Mouse (Mus musculus): ENCODE measurements around the gene Gp1ba. TPM values are rescaled to one million over a fixed set of nuclear protein-coding genes. Genes with fewer than 3 reads are reported as not detected.

The Gp1ba gene
- polyA plus RNA-seq, 1 experiment = 0.19 TPM

DNA sequence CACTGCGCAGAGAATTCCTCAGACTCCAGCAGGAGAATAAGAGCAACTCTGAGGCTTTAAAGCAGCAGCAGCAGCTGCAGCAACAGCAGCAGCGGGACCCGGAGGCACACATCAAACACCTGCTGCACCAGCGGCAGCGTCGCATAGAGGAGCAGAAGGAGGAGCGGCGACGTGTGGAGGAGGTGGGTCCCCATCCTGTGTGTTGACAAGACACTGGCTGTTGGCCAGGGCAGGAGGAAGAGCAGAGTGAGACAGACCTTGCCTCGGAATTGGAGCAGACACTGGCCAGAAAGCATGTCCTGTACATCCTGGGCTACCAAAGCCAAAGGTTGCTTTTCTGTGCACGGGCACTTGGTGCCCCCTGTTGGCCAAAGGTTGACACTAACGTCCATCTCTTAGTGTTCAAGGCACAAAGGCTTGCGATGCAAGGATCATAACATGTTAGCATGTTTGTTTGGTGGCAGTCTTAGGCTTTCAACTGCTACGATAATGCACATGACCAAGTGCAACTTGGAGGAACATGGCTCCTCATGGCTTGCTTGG, 33.8 kb upstream of the Gp1ba start:
- Histone ChIP-seq H3K4me1 (ENCODE audit: control insufficient read depth, insufficient read depth, low read length) (no peaks in the 10 kb centered on the region), H3K27ac (ENCODE audit: control insufficient read depth, insufficient read depth, low read depth, low read length) (no peak overlapping the region), H3K36me3 (ENCODE audit: control insufficient read depth, insufficient read depth, low read length) (no peaks in the 10 kb centered on the region; the same call in 1 of the 2 replicates), H3K4me3 (ENCODE audit: control insufficient read depth, low read depth, low read length) (no peak overlapping the region), H3K27me3 (ENCODE audit: control insufficient read depth, insufficient read depth, low read length) (no peaks in the 10 kb centered on the region)
- peak; percentile 73; the same call in 1 of the 2 replicates for TF ChIP-seq CTCF (IDR thresholded peaks at IDR 0.05; ENCODE audit: control insufficient read depth, insufficient read depth, insufficient replicate concordance, low read depth, low read length)
- no peak for TF ChIP-seq POLR2A (IDR thresholded peaks at IDR 0.05; ENCODE audit: control insufficient read depth, low read depth, low read length)

DNA sequence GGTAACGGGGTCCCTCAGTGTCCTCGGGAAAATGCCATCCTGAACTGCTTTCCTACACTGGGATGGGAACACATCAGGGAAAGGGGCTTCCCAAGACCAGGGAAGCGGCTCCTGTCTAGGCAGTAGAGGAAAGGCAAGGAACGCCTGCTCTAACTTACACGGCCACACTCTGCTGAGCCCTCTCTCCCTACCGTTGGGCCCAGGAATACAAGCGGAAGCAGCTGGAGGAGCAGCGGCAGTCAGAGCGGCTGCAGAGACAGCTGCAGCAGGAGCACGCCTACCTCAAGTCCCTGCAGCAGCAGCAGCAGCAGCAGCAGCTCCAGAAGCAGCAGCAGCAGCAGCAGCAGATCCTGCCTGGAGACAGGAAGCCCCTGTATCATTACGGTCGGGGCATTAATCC, 32.2 kb upstream of the Gp1ba start:
- no peaks in the 10 kb centered on the region; the same call in 1 of the 2 replicates for H3K36me3 ChIP-seq (ENCODE audit: control insufficient read depth, insufficient read depth, low read length)
- H3K4me3 ChIP-seq (ENCODE audit: control insufficient read depth, low read depth, low read length) = no peak overlapping the region
- no peaks in the 10 kb centered on the region for H3K27me3 ChIP-seq (ENCODE audit: control insufficient read depth, insufficient read depth, low read length)
- no peak overlapping the region for H3K27ac ChIP-seq (ENCODE audit: control insufficient read depth, insufficient read depth, low read depth, low read length)
- TF ChIP-seq POLR2A (IDR thresholded peaks at IDR 0.05; ENCODE audit: control insufficient read depth, low read depth, low read length) (no peak), CTCF (IDR thresholded peaks at IDR 0.05; ENCODE audit: control insufficient read depth, insufficient read depth, insufficient replicate concordance, low read depth, low read length) (no peak)
- no peaks in the 10 kb centered on the region for H3K4me1 ChIP-seq (ENCODE audit: control insufficient read depth, insufficient read depth, low read length)

DNA sequence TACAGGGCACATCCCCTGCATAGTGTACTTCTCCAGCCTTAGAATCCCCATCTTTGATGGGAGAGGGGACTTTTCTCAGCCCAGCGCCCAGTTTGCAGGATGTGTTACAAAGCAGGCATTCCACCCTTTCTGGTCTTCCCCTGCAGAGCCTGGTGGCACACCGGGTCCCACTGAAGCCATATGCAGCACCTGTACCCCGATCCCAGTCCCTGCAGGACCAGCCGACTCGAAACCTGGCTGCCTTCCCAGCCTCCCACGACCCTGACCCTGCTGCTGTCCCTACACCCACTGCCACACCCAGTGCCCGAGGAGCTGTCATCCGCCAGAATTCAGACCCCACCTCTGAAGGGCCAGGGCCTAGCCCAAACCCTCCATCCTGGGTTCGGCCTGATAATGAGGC, 31.3 kb upstream of the Gp1ba start:
- Histone ChIP-seq H3K27me3 (ENCODE audit: control insufficient read depth, insufficient read depth, low read length) (no peaks in the 10 kb centered on the region), H3K4me3 (ENCODE audit: control insufficient read depth, low read depth, low read length) (no peak overlapping the region), H3K36me3 (ENCODE audit: control insufficient read depth, insufficient read depth, low read length) (no peaks in the 10 kb centered on the region; the same call in 1 of the 2 replicates), H3K4me1 (ENCODE audit: control insufficient read depth, insufficient read depth, low read length) (no peaks in the 10 kb centered on the region), H3K27ac (ENCODE audit: control insufficient read depth, insufficient read depth, low read depth, low read length) (no peak overlapping the region)
- TF ChIP-seq CTCF (IDR thresholded peaks at IDR 0.05; ENCODE audit: control insufficient read depth, insufficient read depth, insufficient replicate concordance, low read depth, low read length) = no peak
- no peak for TF ChIP-seq POLR2A (IDR thresholded peaks at IDR 0.05; ENCODE audit: control insufficient read depth, low read depth, low read length)

DNA sequence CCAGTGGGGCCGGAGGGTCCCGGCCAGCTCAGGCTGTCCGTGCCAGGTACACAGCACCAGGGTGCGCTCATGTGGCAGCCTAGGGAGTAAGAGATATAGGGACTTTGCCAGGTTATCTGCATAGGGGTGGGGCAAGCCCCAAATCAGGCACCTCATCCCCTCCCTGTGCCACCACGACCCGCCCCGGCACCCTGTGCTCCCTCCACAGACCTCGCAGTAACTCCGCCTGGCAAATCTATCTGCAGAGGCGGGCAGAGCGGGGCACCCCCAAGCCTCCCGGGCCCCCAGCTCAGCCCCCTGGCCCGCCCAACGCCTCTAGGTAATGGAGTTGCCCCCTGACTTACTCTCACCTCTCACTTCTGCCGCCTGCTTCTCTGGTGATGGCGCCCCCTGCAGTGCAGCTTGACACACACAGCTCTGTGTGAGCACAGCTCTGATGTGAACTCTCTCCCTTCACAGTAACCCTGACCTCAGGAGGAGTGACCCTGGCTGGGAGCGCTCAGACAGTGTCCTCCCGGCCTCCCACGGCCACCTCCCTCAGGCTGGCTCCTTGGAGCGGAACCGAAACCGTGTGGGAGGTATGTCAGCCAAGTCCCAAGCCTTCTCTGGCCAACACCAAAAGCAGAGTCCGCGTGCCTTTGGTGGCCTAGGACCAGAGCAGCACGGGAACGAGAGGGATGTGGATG, 30.4 kb upstream of the Gp1ba start:
- TF ChIP-seq POLR2A (IDR thresholded peaks at IDR 0.05; ENCODE audit: control insufficient read depth, low read depth, low read length) (no peak), CTCF (IDR thresholded peaks at IDR 0.05; ENCODE audit: control insufficient read depth, insufficient read depth, insufficient replicate concordance, low read depth, low read length) (peak; percentile 42; the same call in 1 of the 2 replicates)
- Histone ChIP-seq H3K4me1 (ENCODE audit: control insufficient read depth, insufficient read depth, low read length) (no peaks in the 10 kb centered on the region), H3K27ac (ENCODE audit: control insufficient read depth, insufficient read depth, low read depth, low read length) (no peak overlapping the region), H3K36me3 (ENCODE audit: control insufficient read depth, insufficient read depth, low read length) (no peaks in the 10 kb centered on the region; the same call in 1 of the 2 replicates), H3K4me3 (ENCODE audit: control insufficient read depth, low read depth, low read length) (no peak overlapping the region), H3K27me3 (ENCODE audit: control insufficient read depth, insufficient read depth, low read length) (no peaks in the 10 kb centered on the region)

DNA sequence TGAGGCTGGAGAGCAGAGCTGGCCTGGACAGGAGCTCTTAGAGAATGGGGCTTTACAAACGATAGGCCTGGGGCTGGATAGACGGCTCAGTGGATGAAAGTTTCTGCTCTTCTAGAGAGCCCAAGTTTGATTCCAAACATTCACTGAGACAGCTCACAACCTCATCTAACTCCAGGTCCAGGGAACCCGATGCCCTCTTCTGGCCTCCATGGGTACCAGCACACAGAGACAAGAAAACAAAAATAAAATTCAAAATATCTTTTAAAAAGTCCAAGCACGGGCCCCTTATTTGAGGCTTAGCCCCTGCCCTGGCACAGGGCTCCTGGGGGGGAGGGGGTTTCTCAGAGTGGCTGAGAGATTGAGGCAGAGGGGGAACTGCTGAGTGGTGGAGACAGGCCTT, 28.2 kb upstream of the Gp1ba start:
- Histone ChIP-seq H3K4me3 (ENCODE audit: control insufficient read depth, low read depth, low read length) (no peak overlapping the region), H3K27ac (ENCODE audit: control insufficient read depth, insufficient read depth, low read depth, low read length) (no peak overlapping the region), H3K27me3 (ENCODE audit: control insufficient read depth, insufficient read depth, low read length) (no peaks in the 10 kb centered on the region), H3K4me1 (ENCODE audit: control insufficient read depth, insufficient read depth, low read length) (peaks cover 7% of the 10 kb centered on the region), H3K36me3 (ENCODE audit: control insufficient read depth, insufficient read depth, low read length) (no peaks in the 10 kb centered on the region; the same call in 1 of the 2 replicates)
- TF ChIP-seq POLR2A (IDR thresholded peaks at IDR 0.05; ENCODE audit: control insufficient read depth, low read depth, low read length) = no peak
- TF ChIP-seq CTCF (IDR thresholded peaks at IDR 0.05; ENCODE audit: control insufficient read depth, insufficient read depth, insufficient replicate concordance, low read depth, low read length) = no peak

DNA sequence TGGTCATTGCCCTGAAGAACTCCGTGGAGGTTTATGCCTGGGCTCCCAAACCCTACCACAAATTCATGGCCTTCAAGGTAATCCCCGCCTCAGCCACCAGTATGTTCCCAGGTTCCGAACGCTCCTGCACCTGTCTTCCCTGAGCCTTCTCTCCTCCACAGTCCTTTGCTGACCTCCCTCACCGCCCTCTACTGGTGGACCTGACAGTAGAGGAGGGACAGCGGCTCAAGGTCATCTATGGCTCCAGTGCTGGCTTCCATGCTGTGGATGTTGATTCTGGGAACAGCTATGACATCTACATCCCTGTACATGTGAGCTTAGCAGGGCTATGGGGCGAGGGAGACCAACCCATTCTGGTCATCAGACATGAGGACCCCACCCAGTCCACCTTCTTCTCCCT, 26.4 kb upstream of the Gp1ba start:
- no peak for TF ChIP-seq CTCF (IDR thresholded peaks at IDR 0.05; ENCODE audit: control insufficient read depth, insufficient read depth, insufficient replicate concordance, low read depth, low read length)
- TF ChIP-seq POLR2A (IDR thresholded peaks at IDR 0.05; ENCODE audit: control insufficient read depth, low read depth, low read length) = no peak
- Histone ChIP-seq H3K36me3 (ENCODE audit: control insufficient read depth, insufficient read depth, low read length) (no peaks in the 10 kb centered on the region; the same call in 1 of the 2 replicates), H3K4me3 (ENCODE audit: control insufficient read depth, low read depth, low read length) (no peak overlapping the region; the same call in 1 of the 2 replicates), H3K4me1 (ENCODE audit: control insufficient read depth, insufficient read depth, low read length) (peaks cover 16% of the 10 kb centered on the region), H3K27me3 (ENCODE audit: control insufficient read depth, insufficient read depth, low read length) (no peaks in the 10 kb centered on the region), H3K27ac (ENCODE audit: control insufficient read depth, insufficient read depth, low read depth, low read length) (no peak overlapping the region)

DNA sequence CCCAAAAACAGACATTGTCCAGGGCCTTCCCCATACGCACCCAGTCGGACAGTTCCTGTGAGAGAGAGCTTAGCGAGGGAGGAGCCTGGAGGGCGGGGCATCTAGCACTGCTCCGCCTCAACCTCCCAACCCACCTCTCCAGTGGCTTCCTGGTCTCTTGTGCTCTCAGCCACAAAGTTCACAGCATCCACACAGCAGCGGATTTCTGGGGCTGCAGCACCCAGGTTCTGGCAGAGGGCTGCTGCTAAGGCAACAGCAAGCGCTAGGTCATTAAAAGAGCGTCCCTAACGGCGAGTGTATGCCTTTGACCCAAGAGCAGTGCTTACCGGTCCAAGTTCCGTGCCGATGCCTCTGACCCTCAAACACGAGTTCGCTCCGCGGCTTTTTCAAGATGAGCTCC, 23.8 kb upstream of the Gp1ba start:
- H3K27ac ChIP-seq (ENCODE audit: control insufficient read depth, insufficient read depth, low read depth, low read length) = 0 out of 2 replicates have a peak overlapping the region, but pooled peaks have one; percentile 15
- H3K4me1 ChIP-seq (ENCODE audit: control insufficient read depth, insufficient read depth, low read length) = peaks cover 16% of the 10 kb centered on the region
- H3K36me3 ChIP-seq (ENCODE audit: control insufficient read depth, insufficient read depth, low read length) = no peaks in the 10 kb centered on the region
- TF ChIP-seq CTCF (IDR thresholded peaks at IDR 0.05; ENCODE audit: control insufficient read depth, insufficient read depth, insufficient replicate concordance, low read depth, low read length) (0 out of 2 replicates have a peak, but pooled peaks have one; percentile 0), POLR2A (IDR thresholded peaks at IDR 0.05; ENCODE audit: control insufficient read depth, low read depth, low read length) (no peak)
- H3K4me3 ChIP-seq (ENCODE audit: control insufficient read depth, low read depth, low read length) = peak overlapping the region; percentile 91
- no peaks in the 10 kb centered on the region for H3K27me3 ChIP-seq (ENCODE audit: control insufficient read depth, insufficient read depth, low read length)

Data from testis, adult 2 months (tissue).